Mouse (Mus musculus) macrophage (primary cell): ENCODE measurements around the gene Ddx55. TPM values are rescaled to one million over a fixed set of nuclear protein-coding genes. Genes with fewer than 3 reads are reported as not detected.

ENCODE experiments used
- H3K27ac ChIP-seq: fragments of 350-480 bp; formaldehyde crosslinking; 2 replicates; pipeline ENCODE4 v1.9.0; 2021
- H3K36me3 ChIP-seq: fragments of 350-480 bp; formaldehyde crosslinking; 2 replicates; pipeline ENCODE4 v1.9.0; 2021; ENCODE audit errors: inconsistent target
- H3K4me3 ChIP-seq: fragments of 350-480 bp; formaldehyde crosslinking; 2 replicates; pipeline ENCODE4 v1.9.0; 2021; ENCODE audit errors: inconsistent target
- H3K79me2 ChIP-seq: fragments of 350-480 bp; formaldehyde crosslinking; 2 replicates; pipeline ENCODE4 v1.9.0; 2021; ENCODE audit errors: inconsistent target
- WGBS: methylation state at CpG from one replicate; pipeline ENCODE4 v1.1.7; 2026; ENCODE audit warnings: inconsistent platforms; ENCODE audit not compliant: missing documents; 5-methylcytosine and 5-hydroxymethylcytosine counted together
- polyA plus RNA-seq: library from polyadenylated mRNA; stranded (reverse); fragments of 250-400 nt; gene quantifications from 3 replicates; pipeline ENCODE4 v1.2.4, GENCODE M21; 2018; ENCODE audit warnings: inconsistent platforms

Gene Ddx55
- polyA plus RNA-seq, 1 experiment from 2014 or later: 6.2 TPM

DNA sequence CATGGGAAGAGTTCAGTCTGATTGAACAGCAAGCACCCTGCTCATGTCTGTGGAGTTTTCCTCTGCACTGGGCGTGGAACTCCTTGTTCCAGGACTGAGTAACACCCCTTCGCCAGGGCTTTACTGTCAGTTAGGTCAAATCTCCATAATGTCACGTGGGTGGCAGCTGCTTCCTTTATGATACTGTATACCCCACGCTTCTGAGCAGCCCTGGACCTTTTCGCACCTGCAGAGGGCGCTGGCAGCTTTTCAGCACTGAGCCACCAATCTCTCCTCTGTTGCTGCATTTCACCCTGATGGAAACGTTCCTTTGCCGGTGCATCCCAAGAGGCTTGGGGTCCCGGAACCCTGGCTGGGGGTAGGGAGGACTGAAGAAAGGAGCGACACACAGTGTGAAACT lies 58.3 kb downstream of the Ddx55 start:
- Histone ChIP-seq H3K4me3 (no peak overlapping the region), H3K79me2 (no peaks in the 10 kb centered on the region), H3K27ac (no peak overlapping the region), H3K36me3 (no peaks in the 10 kb centered on the region)
- 77% methylated on average over 10 of the region's 10 CpGs for WGBS

DNA sequence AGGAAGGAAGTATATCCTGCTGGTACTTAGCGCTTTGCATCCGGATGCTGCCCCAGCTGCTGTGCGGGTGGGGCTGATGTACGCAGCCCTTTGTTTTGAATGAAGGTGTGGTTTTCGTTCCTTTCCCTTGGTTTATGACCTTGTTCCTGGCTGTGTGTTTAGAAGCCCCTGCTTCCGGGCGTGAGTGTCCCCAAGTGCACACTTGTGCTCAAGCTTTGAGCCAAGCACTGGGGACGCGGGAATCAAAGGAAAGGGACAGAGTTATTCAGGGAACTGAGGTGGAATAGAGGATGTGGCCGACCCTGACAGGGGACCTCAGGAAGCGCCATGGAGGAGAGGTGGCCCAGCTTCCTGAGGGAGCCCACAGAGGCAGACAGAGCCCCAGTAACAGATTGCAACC lies 62.0 kb downstream of the Ddx55 start:
- H3K27ac ChIP-seq: no peak overlapping the region
- no peak overlapping the region for H3K4me3 ChIP-seq
- WGBS: 27% methylated on average over 11 of the region's 11 CpGs
- no peaks in the 10 kb centered on the region for H3K36me3 ChIP-seq
- H3K79me2 ChIP-seq: no peaks in the 10 kb centered on the region

DNA sequence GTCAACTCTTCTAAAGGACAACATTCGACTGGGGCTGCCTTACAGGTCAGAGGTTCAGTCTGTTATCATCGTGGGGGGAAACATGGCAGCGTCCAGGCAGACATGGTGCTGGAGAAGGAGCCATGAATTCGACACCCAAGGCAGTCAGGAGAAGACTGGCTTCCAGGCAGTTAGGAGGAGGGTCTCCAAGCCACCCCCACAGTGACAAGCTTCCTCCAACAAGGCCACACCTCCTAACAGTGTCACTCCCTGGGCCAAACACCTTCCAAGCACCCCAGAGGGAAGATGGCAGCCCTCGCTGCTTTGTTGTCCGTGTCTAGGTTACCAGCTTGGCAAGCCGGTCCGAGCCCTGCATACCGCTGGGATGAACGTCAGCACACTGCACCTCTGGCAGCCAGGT lies 66.0 kb downstream of the Ddx55 start:
- H3K27ac ChIP-seq: no peak overlapping the region
- H3K79me2 ChIP-seq: no peaks in the 10 kb centered on the region
- H3K36me3 ChIP-seq: no peaks in the 10 kb centered on the region
- WGBS: 93% methylated on average over 10 of the region's 10 CpGs
- H3K4me3 ChIP-seq: no peak overlapping the region

Other genes starting within 250 kb of the Ddx55 start
- gene Mphosph9, start 224.9 kb upstream of the Ddx55 start, polyA plus RNA-seq: 1.4 to 2.4 TPM (median 2.1 TPM) in 3 replicates
- 10.0 to 15.0 TPM (median 13.1 TPM) in 3 replicates for gene 2810006K23Rik, start 224.8 kb upstream of the Ddx55 start, polyA plus RNA-seq
- gene Cdk2ap1, start 189.8 kb upstream of the Ddx55 start, polyA plus RNA-seq: 42.3 to 77.9 TPM (median 75.7 TPM) in 3 replicates
- 29.7 to 66.6 TPM (median 32.9 TPM) in 3 replicates for gene Sbno1, start 126.9 kb upstream of the Ddx55 start, polyA plus RNA-seq
- gene Kmt5a, start 112.9 kb upstream of the Ddx55 start, polyA plus RNA-seq: 41.0 to 134 TPM (median 67.4 TPM) in 3 replicates
- 47.7 to 134 TPM (median 74.0 TPM) in 3 replicates for gene Rilpl2, start 74.5 kb upstream of the Ddx55 start, polyA plus RNA-seq
- gene Snrnp35, start 69.7 kb upstream of the Ddx55 start, polyA plus RNA-seq: 30.6 to 47.7 TPM (median 30.7 TPM) in 3 replicates
- gene Rilpl1, start 21.5 kb upstream of the Ddx55 start, polyA plus RNA-seq: 4.3 to 9.6 TPM (median 7.6 TPM) in 3 replicates
- gene Tmed2, start 12.2 kb upstream of the Ddx55 start, polyA plus RNA-seq: 260 to 815 TPM (median 355 TPM) in 3 replicates
- 16.2 to 38.1 TPM (median 19.2 TPM) in 3 replicates for gene Eif2b1, start 26.3 kb downstream of the Ddx55 start, polyA plus RNA-seq
- gene Gtf2h3, start 26.3 kb downstream of the Ddx55 start, polyA plus RNA-seq: 5.6 to 14.5 TPM (median 10.6 TPM) in 3 replicates
- gene Atp6v0a2, start 75.7 kb downstream of the Ddx55 start, polyA plus RNA-seq: 14.2 to 23.3 TPM (median 18.9 TPM) in 3 replicates
- not detected in 3 replicates for gene Dnah10, start 172.2 kb downstream of the Ddx55 start, polyA plus RNA-seq